Mouse (Mus musculus): ENCODE measurements at regions not wholly inside any gene's neighbourhood (a gene's known extent, or its start where the extent isn't known, plus 50 kb on each side); places are given as distances from the start of the nearest gene placed in this dataset.

GRCm38 (mm10) chr10:98538706-98539105 is 375.5 kb upstream of the Atp2b1 start:
- intact Hi-C loops (cut with DNase I): no loop called here
- no peak for DNase-seq (ENCODE audit: low spot score in 2 of 2)

- intact Hi-C loops (cut with DNase I): no loop called here
These were observed 373.1 kb upstream of the Atp2b1 start for GRCm38 (mm10) chr10:98541062-98541461.

GRCm38 (mm10) chr10:98542072-98542471 is 372.1 kb upstream of the Atp2b1 start:
- intact Hi-C loops (cut with DNase I): no loop called here
- no peak for DNase-seq (ENCODE audit: low spot score in 2 of 2)

More at GRCm38 (mm10) chr10:98541062-98541461, 373.1 kb upstream of the Atp2b1 start:
- no peak for DNase-seq (ENCODE audit: low spot score in 2 of 2)

GRCm38 (mm10) chr10:98543253-98543997 is 370.8 kb upstream of the Atp2b1 start:
- intact Hi-C loops (cut with DNase I): no loop called here
- no peak for DNase-seq (ENCODE audit: low spot score in 2 of 2)

GRCm38 (mm10) chr10:98543998-98544349 is 370.2 kb upstream of the Atp2b1 start:
- intact Hi-C loops (cut with DNase I): no loop called here
- DNase-seq (ENCODE audit: low spot score in 2 of 2): no peak

- intact Hi-C loops (cut with DNase I): no loop called here
- no peak for DNase-seq (ENCODE audit: low spot score in 2 of 2)
These were observed 359.6 kb upstream of the Atp2b1 start for GRCm38 (mm10) chr10:98554575-98554974.

- intact Hi-C loops (cut with DNase I): no loop called here
- no peak for DNase-seq (ENCODE audit: low spot score in 2 of 2)
These were observed 356.6 kb upstream of the Atp2b1 start for GRCm38 (mm10) chr10:98557470-98558060.

GRCm38 (mm10) chr10:98558560-98558959 is 355.6 kb upstream of the Atp2b1 start:
- intact Hi-C loops (cut with DNase I): no loop called here

GRCm38 (mm10) chr10:98562297-98562912 is 351.8 kb upstream of the Atp2b1 start:
- no peak for DNase-seq (ENCODE audit: low spot score in 2 of 2)
- intact Hi-C loops (cut with DNase I): no loop called here

More at GRCm38 (mm10) chr10:98558560-98558959, 355.6 kb upstream of the Atp2b1 start:
- DNase-seq (ENCODE audit: low spot score in 2 of 2): no peak

- intact Hi-C loops (cut with DNase I): no loop called here
- peak in 1 of 2 experiments; percentile 6 for DNase-seq (ENCODE audit: low spot score in 2 of 2)
These were observed 341.2 kb upstream of the Atp2b1 start for GRCm38 (mm10) chr10:98572782-98573536.

- intact Hi-C loops (cut with DNase I): no loop called here
- DNase-seq (ENCODE audit: low spot score in 2 of 2): peak; percentile 6 to 25
These were observed 337.2 kb upstream of the Atp2b1 start for GRCm38 (mm10) chr10:98577040-98577439.

GRCm38 (mm10) chr10:98584776-98585175 is 329.4 kb upstream of the Atp2b1 start:
- no peak for DNase-seq (ENCODE audit: low spot score in 2 of 2)
- intact Hi-C loops (cut with DNase I): no loop called here

GRCm38 (mm10) chr10:98589726-98590125 is 324.5 kb upstream of the Atp2b1 start:
- peak; percentile 51 to 54 for DNase-seq (ENCODE audit: low spot score in 2 of 2)
- intact Hi-C loops (cut with DNase I): no loop called here

GRCm38 (mm10) chr10:98592154-98592553 is 322.1 kb upstream of the Atp2b1 start:
- no peak for DNase-seq (ENCODE audit: low spot score in 2 of 2)
- intact Hi-C loops (cut with DNase I): no loop called here

- intact Hi-C loops (cut with DNase I): no loop called here
- no peak for DNase-seq (ENCODE audit: low spot score in 2 of 2)
These were observed 320.3 kb upstream of the Atp2b1 start for GRCm38 (mm10) chr10:98593910-98594309.

GRCm38 (mm10) chr10:98608221-98608941 is 305.8 kb upstream of the Atp2b1 start:
- intact Hi-C loops (cut with DNase I): no loop called here
- DNase-seq (ENCODE audit: low spot score in 2 of 2): peak; percentile 54 to 68

- DNase-seq (ENCODE audit: low spot score in 2 of 2): no peak
- intact Hi-C loops (cut with DNase I): loop anchor here (10.0 kb wide), 1 partner anchor 304 kb away; the partner anchor contains the start of gene Atp2b1
These were observed 303.5 kb upstream of the Atp2b1 start for GRCm38 (mm10) chr10:98610708-98611107.

- DNase-seq (ENCODE audit: low spot score in 2 of 2): no peak
- intact Hi-C loops (cut with DNase I): loop anchor here (10.0 kb wide), 1 partner anchor 303 kb away; the partner anchor contains the start of gene Atp2b1
These were observed 302.4 kb upstream of the Atp2b1 start for GRCm38 (mm10) chr10:98611707-98612360.
